Mouse (Mus musculus): Measurements from ENCODE around the gene Ppm1h. TPM values are rescaled to one million over a fixed set of nuclear protein-coding genes. Genes with fewer than 3 reads are reported as not detected.

Ppm1h gene
- total RNA-seq, 2 experiments from 2014 or later = 97.9 to 105 TPM

DNA sequence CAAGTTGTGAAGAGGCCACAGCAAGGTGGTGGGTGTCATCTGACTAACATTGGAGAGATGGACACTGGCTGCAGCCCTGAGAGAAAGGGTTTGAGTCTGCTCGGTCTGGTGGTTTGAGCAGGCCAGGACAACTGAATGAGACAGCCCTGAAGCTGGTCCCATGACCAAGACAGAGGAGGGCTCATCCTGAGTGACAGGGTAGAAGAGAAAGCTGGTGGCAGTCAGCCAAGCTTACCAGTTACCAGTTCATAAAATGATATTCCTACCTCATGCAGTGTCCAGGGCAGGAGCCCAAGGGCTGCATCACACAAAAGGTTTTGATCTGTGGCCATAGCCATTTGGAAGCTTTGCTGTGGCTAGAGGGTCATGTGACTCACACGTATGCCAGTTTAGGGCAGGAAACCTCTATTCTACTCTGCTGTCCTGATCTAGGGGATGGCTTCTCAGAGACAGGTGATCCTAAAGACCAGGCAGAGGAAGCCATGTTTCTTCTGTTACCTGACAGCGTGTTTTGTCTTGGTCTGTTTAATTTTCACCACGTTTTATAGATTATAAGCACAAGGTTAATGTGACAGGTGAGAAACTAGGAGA, 69.9 kb downstream of the Ppm1h start:
- intact Hi-C loops (cut with DNase I) = no loop called here
- Histone ChIP-seq H3K4me3 (no peak overlapping the region), H3K27ac (no peak overlapping the region)
- DNase-seq (ENCODE audit: extremely low spot score in 1 of 2, low spot score in 2 of 2) = no peak
- TF ChIP-seq CTCF (IDR thresholded peaks at IDR 0.05) = no peak

DNA sequence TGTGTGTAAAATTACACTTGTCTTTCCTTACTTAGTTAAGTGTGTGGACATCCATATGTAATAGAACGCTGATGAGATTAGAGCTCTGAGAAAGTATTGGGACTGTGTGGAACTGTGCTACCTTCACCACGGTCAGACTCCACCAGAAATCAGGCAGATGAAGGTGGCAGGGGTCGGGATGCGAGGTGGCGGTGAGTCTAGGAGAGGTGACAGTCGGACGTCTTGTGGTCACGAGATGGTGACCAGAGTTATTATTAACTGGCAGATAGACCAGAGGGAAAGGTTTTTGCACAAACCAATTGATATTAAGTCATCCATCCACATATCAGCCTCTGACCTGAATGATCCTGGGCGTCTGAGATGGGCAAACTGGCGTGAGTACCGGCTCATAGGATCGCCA, 70.5 kb downstream of the Ppm1h start:
- Histone ChIP-seq H3K4me3 (no peak overlapping the region), H3K27ac (no peak overlapping the region)
- intact Hi-C loops (cut with DNase I) = no loop called here
- TF ChIP-seq CTCF (IDR thresholded peaks at IDR 0.05) = no peak
- DNase-seq (ENCODE audit: extremely low spot score in 1 of 2, low spot score in 2 of 2) = no peak

- DNase-seq (ENCODE audit: extremely low spot score in 1 of 2, low spot score in 2 of 2) = no peak
- no peak for TF ChIP-seq CTCF (IDR thresholded peaks at IDR 0.05)
- H3K27ac ChIP-seq = no peak overlapping the region
- no peak overlapping the region for H3K4me3 ChIP-seq
- intact Hi-C loops (cut with DNase I) = no loop called here
These were observed 71.3 kb downstream of the Ppm1h start for GRCm38 (mm10) chr10:122749876-122750275.

- Histone ChIP-seq H3K4me3 (peak overlapping the region; percentile 5; the same call in 1 of the 2 replicates), H3K27ac (no peak overlapping the region)
- no peak for DNase-seq (ENCODE audit: extremely low spot score in 1 of 2, low spot score in 2 of 2)
- TF ChIP-seq CTCF (IDR thresholded peaks at IDR 0.05) = no peak
- intact Hi-C loops (cut with DNase I) = no loop called here
These were observed 74.7 kb downstream of the Ppm1h start for GRCm38 (mm10) chr10:122752950-122753923.

GRCm38 (mm10) chr10:122753924-122754307, 75.4 kb downstream of the Ppm1h start:
- H3K27ac ChIP-seq = no peak overlapping the region
- no peak for DNase-seq (ENCODE audit: extremely low spot score in 1 of 2, low spot score in 2 of 2)
- peak overlapping the region; percentile 5; the same call in 1 of the 2 replicates for H3K4me3 ChIP-seq
- intact Hi-C loops (cut with DNase I) = no loop called here
- TF ChIP-seq CTCF (IDR thresholded peaks at IDR 0.05) = no peak

DNA sequence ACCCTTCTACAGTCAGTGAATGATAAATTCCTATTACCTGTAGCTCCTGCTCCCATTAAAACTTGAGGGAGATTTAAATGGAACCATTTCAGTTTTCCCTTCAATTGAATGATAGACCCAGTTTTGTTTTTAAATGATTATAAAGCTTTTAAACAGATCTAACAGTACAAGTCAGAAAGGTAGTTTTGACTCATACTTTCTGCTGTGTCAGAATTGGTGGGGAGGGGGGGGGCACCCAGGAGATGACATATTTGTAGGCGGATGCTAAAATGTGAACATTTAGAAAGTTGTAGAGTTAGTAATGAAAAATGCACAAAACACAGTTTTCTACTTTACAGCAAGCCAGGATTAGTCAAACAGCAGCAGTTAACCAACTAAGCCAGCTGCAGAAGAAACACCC, 76.4 kb downstream of the Ppm1h start:
- no peak overlapping the region for H3K4me3 ChIP-seq
- no peak for TF ChIP-seq CTCF (IDR thresholded peaks at IDR 0.05)
- no peak overlapping the region for H3K27ac ChIP-seq
- no peak for DNase-seq (ENCODE audit: extremely low spot score in 1 of 2, low spot score in 2 of 2)
- intact Hi-C loops (cut with DNase I) = no loop called here

DNA sequence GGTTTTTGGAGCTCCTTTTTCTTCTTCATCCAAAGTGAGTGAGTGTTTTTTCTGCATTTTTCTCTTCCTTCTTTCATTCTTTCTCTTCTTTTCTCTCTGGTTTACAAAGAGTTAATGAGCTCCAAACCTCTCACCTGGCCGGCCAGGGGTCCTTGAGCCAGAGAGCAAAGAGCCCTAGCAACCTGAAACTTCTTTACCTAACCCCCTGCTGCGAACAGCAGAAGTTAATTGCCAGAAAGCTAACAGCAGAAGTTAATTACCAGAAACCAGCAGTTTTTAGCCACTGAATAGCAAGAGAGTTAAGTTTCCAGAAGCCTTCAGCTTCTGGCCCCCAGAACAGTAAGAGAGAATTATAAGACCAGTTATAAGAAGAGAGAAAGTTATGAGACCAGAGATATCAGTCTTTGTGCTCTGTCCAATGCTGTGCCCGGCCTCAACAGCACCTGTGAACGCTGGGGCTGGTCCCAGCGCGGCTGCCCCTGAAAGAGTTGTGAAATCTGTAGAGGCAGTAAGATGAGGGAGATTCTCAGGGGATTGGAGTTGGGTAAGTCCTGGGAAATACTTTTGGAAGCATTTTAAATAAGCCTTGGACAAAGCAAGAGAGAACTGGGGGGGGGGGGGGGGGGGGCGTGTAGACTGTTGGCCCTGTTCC, 78.4 kb downstream of the Ppm1h start:
- DNase-seq (ENCODE audit: extremely low spot score in 1 of 2, low spot score in 2 of 2) = no peak
- intact Hi-C loops (cut with DNase I) = no loop called here
- TF ChIP-seq CTCF (IDR thresholded peaks at IDR 0.05) = no peak
- H3K27ac ChIP-seq = no peak overlapping the region
- H3K4me3 ChIP-seq = no peak overlapping the region

- Histone ChIP-seq H3K27ac (no peak overlapping the region), H3K4me3 (no peak overlapping the region)
- intact Hi-C loops (cut with DNase I) = no loop called here
- no peak for DNase-seq (ENCODE audit: extremely low spot score in 1 of 2, low spot score in 2 of 2)
- TF ChIP-seq CTCF (IDR thresholded peaks at IDR 0.05) = no peak
These were observed 79.2 kb downstream of the Ppm1h start for GRCm38 (mm10) chr10:122757727-122758126.

- no peak for DNase-seq (ENCODE audit: extremely low spot score in 1 of 2, low spot score in 2 of 2)
- intact Hi-C loops (cut with DNase I) = no loop called here
- no peak overlapping the region for H3K27ac ChIP-seq
- no peak for TF ChIP-seq CTCF (IDR thresholded peaks at IDR 0.05)
- no peak overlapping the region for H3K4me3 ChIP-seq
These were observed 79.8 kb downstream of the Ppm1h start for GRCm38 (mm10) chr10:122758346-122758745.

DNA sequence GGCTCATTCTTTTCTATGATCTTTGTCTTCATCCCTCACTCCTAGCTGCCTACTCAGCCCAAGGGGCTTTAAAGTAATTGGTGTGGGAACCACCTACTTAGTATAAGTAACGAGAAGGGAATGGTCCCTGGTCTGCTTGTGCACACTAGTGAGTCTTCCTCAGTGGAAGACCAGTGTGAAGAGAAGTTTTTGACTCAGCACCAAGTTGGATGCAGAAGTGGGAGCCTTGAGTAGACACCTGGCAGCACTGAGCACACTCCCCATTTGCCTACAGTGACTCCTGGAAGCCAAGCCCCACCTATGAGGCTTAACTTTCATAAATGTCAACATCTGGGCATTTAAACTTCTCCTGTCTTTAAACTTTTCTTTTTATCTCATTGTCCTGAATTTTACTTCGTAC, 81.2 kb downstream of the Ppm1h start:
- intact Hi-C loops (cut with DNase I) = no loop called here
- no peak overlapping the region for H3K4me3 ChIP-seq
- DNase-seq (ENCODE audit: extremely low spot score in 1 of 2, low spot score in 2 of 2) = no peak
- TF ChIP-seq CTCF (IDR thresholded peaks at IDR 0.05) = no peak
- no peak overlapping the region for H3K27ac ChIP-seq

DNA sequence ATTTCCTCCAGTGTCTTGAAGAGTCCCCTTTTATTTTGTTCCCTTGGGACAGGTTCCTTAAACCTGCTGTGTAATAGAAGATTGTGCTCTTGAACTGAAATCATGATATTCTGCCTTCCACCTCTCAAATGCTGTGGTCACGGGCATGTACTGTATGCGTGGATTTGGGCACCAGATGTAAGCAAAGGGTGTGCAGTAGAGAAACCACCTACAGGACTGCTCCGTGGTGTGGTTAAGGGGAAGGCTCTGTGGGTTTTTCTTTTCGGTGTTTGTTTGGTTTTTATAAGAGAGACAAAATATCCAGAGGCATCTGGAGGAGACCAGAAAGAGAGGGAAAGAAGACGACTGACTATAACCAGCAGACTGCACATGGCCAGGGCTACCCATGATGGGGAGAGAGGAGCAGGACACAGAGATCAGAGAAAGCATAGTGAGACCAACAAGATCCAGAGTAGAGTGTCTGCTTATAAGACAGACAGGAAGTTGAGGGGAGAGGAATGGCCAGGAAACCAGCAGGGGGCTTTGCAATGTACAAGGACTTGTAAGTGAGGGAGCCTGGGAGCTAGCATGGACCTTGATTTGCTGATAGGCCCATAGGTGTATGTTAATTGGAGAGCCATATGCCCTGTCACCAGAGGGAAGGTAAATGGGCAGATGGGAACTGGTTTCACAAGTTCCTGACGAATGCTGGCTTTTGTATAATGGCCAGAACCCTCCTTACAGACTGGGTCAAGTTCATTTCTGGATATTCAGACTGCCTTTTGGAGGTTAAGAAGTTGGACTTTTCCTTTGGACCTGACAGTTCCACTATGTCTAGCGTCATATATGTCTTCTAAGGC, 82.1 kb downstream of the Ppm1h start:
- H3K27ac ChIP-seq = no peak overlapping the region
- intact Hi-C loops (cut with DNase I) = no loop called here
- DNase-seq (ENCODE audit: extremely low spot score in 1 of 2, low spot score in 2 of 2) = no peak
- no peak for TF ChIP-seq CTCF (IDR thresholded peaks at IDR 0.05)
- no peak overlapping the region for H3K4me3 ChIP-seq
